Mouse (Mus musculus) c-Kit-negative CD71-positive TER-119-positive erythroid progenitor cells, embryonic 14.5 days (primary cell): ENCODE data around the gene Shmt2.

Source experiments
- DNase-seq: peaks from one replicate; pipeline ENCODE4 v3.0.0-alpha.2; 2013; ENCODE audit warnings: low read depth, low spot score

The Shmt2 gene

DNA sequence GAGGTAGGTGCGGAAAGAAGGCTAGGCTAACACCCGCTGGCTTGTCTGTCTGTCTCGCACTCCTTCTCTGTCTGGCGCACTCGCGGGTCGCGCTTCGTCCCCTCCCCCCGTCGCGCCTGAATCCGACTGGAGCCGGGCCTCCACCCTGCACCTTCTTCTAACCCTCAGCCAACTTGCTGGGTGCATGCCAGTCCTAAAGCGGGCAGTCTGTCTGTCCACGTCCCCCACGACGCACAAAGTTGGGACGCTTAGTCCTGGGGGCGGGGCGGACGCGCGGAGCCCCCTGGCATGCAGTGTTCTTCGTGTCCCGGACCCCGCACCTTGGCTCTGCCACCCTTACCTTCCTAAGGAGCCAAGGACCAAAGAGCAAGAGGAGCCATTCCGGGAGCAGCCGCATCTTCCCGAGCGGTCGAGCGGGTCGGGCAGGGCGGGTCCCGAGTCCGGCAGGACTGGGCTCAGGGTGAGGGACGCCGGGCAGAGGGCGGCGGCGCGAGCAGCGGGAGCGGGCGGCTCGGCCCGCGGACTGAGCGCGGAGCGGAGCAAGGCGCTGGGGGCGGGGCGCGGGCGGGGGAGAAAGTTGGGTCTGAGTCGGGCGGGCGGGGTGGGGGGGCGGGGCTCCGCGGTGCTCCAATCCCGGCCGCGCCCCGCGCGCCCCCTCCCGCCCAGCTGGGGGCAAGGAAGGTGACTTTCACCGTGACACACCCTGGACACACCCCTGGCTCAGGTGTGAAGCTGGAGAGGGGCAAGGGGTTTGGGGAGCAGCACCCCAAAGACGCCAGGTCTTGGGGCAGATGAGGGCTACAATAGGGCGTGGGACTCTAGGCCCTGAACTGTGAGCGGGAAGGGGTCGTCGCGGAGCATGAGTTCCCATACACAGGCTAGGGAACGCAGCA lies 12.0 kb upstream of the Shmt2 start, which contains the start of gene Nxph4:
Nxph4 (minus strand) TSS at position 524 of the 893 bp plus-strand sequence.
- DNase-seq: no peak

DNA sequence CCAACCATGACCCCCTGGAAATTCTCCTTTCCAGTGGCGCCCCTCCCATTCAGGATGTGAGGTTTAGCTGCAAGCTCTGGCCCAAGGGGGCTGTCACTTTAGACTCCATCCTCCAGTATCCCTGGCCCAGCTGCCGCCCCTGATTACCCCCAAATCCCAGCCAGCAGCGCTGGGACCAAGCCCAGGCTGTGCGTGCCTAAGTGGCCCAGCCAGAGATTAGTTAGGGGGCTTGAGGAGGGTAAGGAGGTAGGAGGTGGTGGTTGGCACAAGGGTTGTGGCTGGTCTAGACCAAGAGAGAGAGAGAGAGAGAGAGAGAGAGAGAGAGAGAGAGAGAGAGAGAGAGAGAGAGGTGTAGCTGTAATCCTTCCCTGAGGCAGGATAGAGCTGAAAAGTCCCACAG lies 9.3 kb upstream of the Shmt2 start:
- DNase-seq: no peak

DNA sequence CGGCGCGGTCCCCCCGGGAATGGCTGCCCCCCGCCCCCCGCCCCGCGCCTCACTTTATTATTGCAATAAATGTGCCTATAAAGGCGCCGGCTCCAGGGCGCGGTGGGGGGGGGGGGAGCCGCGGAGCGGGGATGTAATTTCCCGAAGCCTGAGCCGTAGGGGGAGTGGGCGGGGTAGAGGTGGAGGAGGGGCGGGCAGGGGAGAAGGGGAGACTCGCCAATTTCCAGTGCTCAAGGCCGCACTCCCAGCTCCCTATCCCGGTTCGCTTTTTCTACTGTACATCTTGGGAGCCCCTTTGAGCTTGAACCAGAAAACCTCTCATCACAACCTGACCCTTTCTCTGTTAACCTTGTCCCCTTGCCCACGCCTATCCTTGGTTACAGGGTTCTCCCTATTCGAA lies 8.7 kb upstream of the Shmt2 start:
- no peak for DNase-seq

DNA sequence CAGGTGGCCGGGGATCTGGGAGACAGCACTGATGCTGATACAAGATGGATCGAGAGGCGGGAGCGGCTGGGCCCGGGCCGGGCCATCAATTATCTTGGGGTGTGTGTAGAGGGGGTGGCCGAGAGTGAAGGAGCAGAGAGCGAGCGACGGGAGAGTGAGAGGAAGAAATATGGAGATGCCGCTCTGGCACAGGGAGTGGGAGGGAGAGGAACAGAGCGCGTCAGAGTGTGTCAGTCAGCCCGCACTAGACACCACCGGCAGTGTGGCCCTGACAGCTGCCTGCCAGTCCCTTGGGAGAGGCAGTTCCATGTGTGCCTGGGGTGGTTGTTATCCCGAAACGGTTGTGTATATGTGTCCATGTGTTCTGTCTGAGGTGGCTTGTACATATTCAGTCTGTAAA lies 5.2 kb upstream of the Shmt2 start:
- DNase-seq: no peak

DNA sequence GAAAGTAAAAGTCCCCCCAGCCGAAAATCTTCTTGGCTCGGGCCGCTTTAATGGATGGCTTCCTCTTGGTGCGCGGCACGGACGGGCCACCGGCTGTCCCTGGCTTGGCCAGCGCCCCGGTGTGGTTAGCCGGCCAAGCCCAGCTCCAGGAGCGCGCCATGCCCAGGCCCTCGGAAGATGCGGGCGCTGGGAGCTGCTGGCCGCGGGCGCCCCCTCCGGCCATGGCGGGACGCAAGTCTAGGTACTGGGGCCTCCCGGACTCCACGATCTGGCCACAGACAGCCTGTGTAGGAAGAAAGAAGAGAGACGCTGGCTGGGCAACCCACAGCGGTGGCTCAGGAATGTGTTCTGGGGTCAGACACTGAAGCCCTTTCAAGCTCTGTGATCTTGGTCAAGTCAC lies 4.4 kb upstream of the Shmt2 start:
- no peak for DNase-seq

DNA sequence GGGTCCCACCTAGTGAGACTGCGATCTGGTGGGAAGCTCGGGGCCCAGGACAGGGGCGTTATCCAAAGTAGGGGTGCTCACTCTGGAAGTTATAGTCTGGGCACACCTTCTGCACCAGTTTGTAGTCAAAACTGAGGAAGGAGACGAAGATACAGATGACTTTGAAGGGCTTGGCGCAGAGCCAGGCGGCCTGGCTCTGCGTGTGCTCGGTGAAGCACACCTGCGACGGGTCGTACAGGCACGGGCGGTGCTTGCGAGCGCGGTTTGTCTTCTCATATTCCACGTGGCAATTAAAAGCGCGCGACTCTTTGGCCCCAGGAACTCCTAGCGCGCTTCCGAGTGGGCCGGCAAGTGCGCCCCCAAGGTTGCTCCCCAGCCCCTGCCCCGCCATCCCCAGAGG lies 3.8 kb upstream of the Shmt2 start:
- DNase-seq: no peak

DNA sequence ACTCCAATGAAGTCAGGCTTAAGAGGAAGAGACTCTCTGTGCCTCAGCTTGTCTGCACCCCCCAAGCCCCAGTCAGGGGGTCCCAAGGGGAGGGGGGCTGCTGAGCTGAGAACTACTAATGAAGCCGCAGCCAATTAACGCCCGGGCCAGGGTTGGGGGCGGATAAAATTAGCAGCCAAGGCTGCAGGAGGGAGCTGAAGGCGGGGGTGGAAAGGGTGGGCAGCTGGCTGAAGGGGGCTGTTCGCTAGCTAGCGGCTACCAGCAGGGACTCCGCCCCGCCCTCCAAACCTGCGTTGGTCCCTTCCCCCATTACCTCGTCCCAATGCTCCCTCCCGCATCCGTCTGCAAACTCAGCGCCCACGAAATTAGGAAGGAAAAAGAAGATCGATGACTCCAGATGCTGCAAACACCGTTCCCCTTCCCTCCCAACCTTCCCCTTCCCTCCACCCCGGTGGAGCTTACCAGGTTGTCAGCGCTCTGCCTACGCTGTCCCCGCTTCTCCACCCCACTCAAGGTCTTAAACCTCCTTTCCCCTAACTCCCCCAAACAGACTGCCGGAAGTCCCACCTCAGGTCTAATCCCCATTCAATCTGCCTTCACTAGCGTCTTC lies 2.5 kb upstream of the Shmt2 start:
- DNase-seq: no peak

DNA sequence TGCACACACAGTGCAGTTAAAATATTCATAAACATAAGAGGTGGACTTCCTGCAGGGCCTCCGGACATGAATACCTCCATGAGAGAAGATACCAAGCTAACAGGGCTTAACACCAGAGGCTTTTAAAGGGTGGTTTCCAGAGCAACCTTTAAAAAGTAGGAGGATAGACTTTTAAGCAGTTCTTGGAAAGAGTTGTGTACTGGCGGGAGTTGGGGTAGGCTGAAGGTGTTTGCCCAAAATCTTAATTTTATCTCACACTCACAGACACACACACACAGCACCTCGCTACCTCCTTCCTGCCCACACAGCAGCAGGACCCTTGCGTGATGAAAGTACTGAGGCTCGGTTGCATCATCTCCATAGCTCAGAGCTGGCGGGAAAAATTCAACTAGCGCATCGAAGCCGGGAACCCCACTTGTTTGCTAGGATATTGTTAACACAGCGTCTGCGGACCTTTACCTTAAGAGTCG lies 598 bp downstream of the Shmt2 start:
- DNase-seq: peak; percentile 48

DNA sequence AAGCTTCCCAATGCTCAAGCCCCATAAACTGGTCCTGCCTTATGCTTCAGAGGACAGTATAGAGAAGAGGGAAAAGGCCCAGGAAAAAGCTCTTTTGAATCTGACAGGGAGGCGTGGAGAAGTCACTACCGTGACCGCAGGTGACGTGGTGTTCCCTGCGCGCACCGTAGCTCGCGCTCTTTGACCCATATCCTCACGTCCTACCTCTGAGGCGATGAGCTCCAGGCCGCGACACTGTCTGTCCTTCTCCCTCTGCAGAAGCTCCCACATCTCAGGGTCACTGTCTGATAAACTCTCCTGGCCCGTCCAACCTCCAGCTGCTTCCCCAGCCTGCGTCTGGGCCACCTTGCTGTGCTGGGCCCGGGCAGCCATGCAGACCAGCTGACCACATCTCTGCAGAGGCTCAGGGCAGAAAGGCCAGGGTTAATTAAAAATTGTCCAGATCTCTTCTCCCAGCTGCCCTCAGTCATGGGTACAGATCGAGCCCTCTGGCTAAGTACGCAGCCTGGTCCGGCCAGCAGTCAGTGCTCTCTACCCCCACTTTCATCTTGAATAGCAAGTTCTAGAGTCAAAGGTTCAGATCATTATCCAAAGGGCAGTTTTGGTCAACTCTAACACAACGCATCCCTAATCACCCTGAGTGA lies 1.4 kb downstream of the Shmt2 start:
- no peak for DNase-seq

DNA sequence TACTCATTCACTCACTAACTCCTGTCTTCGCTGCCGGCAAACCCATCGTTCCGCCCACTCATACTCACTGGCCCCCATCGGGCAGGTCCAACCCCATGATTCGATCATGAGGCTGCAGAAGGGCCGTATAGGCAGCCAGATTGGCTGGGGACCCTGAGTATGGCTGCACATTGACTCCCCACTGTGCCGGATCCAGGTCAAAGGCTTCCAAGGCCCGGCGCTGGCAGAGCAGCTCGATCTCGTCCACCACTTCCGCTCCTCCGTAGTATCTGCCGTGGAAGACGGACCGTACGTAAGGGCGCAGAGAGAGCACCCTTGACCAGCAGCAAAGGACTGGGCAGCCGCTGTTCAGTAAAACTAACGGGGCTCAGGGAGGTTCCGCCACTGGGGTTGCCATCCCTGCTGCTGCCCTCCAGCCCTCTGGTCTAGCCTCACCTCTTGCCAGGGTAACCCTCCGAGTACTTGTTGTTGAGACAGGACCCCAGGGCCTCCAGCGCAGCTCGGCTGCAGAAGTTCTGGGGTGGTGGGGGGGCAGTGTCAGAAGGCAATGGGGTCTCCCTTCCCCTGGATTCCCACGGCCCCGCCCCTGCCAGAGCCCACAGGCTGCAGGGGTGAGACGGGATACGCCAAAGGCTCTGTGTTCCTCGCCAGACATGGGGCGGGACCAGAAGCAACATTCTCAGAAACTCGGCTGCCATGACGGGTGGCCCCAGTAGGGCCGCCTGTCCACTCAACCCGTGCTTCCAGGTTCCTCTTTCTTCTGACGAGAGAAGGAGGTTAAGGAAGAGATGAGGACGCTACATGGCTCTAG lies 2.1 kb downstream of the Shmt2 start:
- no peak for DNase-seq

DNA sequence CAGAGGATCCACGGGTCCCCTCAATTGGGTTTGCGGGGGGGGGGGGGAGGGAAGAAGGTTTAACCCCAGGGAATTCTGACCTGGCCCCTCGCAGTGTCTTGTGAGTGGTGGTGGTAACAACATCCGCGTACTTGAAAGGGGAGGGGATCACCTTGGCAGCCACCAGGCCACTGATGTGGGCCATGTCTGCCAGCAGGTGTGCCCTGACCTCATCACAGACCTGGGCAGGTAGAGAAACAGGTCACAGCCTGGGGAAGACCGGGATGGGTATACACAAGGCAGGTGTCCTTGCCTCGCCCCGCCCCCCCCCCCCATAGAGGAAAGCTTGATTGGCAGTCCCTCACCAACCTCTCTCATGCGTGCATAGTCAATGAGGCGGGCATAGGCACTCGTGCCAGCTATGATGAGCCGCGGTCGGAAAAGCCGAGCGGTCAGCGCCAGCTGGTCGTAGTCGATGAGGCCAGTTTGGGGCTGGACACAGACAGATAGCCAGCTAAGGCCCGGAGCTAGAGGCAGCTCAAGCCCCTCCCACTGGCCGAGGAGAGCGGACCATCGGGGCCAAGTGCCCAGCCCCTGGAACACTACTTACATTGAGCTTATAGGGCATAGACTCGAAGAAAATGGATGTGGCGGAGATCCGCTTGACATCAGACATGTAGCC lies 3.1 kb downstream of the Shmt2 start:
- no peak for DNase-seq

DNA sequence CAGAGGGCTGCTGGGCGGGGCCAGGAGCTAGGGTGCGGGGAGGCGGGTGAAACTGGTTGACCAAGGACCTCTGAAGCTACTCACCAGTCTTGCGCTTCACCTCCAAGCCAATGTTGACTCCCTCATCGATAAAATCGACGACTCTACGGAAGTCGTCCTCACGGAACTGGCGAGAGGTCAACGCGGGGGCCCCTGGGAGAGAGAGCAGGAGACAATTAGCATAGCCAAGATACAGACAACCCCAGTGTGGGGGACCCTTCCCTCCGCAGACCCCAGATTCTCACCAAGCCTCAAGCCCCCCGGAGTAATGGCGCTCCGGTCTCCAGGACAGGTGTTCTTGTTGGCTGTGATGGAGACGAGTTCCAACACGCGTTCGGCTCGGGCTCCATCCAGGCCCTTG lies 4.3 kb downstream of the Shmt2 start:
- DNase-seq: no peak

DNA sequence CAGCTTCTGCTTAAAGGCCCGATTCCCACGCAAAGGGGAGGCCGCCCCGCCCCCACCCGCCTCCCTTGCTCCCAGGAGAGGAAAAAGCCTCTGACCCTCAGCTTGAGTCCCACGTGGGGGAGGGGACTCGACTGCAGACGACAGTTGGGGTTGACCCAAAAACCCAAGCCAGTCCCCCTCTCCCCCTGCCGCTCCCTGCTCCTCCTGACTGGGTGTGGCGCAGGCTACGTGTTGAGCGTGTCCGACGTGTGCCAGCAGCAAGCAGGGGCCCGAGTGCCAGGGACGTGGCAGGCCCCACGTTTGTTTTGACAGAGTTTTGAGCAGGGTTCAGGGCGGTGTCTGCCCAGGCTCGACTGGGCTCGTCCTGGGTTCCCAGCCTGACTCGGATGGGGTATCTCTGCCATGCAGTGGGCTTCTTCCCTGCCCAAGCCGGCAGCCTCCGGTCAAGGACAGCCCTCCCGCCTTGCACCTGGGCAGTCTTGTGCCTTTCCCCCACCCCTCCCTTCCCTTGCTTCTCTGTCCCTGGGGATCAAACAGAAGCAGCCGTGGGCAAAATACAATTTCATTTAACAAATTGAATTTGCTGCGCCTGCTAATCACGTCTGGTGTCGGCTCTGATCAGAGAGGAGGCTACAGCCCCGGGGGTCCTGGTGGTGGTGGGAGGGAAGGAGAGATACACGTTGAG lies 5.5 kb downstream of the Shmt2 start:
- DNase-seq: no peak

DNA sequence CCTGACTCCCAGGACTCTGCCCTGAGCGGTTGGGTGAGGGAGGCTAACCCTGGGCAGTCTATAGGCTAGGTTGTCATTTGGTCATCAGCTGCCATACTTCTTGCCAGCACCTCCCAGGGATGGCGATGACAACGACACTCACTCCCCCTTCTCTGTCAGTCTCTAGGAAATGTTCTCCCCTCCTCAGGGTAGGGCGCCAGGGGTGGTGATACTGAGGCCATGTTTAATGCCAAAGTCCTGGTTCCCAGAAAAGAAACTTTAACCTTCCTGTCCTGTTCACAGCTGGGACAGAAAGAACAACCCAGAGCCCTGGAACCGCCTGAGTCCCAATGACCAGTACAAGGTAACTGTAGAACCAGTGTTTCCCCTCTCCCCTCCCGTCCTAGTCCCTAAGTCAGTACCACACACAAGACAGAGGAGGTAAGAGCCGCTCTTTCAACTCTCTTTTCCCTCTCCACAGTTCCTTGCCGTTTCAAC lies 6.2 kb downstream of the Shmt2 start:
- DNase-seq: no peak

DNA sequence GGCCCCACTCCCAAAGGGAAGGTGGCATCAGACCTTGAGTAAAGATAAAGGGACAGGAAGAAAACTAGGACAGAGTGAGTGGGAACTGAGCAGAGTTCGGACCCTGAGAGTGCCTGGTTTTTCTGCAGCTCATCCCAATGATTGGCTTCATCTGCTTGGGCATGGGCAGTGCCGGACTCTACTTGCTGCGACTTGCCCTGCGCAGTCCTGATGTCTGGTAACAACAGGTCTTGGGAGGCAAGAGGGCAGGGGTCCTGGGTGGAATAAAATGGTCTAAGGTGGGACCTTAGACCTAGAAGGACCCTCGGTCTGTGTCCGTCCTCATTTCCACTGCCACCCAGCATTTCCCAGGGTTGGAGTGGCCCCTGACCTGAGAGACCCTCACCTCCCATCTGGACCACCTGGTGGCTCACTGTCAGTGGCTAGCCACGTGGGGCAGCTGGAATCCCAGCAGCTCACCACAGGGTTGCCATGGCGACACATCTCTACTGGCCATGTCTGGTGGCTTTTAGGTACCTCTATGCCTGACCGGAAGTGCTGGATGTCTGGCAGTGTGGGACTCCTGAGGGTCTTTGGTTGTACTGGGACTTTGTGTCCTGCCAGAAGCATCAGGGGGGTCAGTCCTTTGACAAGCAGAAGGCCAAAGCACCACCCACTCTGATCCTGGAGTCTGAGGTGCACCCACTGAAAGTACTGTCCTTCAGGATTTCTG lies 6.8 kb downstream of the Shmt2 start:
- DNase-seq: no peak

DNA sequence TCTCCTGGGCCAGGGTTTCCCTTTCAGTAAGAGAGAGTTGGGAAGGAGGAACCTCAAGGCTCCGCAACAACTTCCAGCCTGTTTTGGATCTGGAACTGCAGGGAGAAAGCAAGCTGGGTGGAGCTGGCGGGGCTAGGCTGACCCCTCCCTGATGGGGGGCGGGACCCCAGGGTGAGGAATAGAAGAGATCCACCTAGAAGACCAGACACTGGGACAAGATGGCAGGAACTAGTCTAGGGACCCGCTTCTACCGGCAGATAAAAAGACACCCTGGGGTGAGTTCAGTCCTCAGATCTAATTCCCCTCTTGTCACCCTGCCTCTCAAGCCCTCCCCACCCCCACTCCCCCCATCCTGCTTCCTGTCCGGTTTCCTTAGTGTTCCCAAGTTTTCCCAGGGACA lies 7.5 kb downstream of the Shmt2 start, which contains the start of gene Ndufa4l2:
Ndufa4l2 (plus strand) TSS at position 204 of the 400 bp plus-strand sequence.
- no peak for DNase-seq

DNA sequence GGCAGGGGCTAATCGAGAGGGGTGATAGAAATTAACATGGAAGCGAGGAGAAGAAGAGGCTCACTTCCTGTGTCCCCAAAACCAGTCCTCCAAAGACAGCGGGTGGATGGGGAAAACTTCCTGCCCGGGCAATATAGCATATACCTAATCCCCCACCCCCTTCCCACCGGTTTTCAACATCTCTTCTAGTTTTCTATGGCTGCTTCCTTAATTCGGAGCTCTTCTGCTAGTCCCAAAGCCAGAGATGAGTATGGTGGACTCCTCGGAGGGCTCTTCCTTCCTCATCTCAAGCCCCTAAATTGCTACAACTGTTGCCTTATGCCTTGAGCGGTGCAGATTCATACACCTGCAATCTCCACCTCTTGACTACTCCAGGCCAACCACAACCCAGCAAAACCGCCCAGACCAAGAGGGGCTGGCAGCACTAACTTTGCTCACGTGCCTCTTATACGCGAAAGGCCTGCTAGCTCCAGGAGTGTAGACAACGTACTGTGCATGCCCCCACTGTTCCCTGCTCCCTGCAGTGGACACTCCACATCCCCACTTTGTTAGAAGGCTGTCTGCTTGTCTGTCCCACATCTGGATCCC lies 8.0 kb downstream of the Shmt2 start:
- DNase-seq: no peak

DNA sequence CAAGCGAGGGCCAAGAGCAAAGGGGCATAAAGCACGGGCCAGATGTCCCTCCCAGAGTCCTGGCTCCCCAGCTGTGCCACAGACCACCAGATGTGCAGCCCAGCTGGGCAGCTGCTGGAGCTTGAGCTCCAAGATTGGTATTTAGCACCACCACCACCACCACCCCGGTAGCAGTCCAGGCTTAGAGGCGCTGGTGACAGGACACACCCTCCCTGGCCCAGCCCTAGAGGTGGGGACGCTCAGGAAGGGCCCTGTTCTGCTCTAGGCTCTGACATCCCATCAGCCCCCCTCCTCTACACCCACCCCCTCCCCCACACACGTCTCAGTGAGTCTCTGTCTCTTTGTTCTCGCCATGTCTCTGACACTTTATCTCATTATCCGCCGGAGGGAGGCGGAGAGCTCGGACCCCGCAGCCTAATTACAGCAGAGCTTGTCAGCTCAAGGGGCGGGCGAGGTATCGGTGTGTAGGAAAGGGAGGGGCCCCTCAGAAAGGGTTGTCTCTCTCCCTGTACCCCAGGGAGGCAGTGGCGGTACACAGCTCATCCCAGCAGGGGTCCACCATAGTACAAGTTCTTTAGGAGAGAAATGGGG lies 8.6 kb downstream of the Shmt2 start:
- no peak for DNase-seq

DNA sequence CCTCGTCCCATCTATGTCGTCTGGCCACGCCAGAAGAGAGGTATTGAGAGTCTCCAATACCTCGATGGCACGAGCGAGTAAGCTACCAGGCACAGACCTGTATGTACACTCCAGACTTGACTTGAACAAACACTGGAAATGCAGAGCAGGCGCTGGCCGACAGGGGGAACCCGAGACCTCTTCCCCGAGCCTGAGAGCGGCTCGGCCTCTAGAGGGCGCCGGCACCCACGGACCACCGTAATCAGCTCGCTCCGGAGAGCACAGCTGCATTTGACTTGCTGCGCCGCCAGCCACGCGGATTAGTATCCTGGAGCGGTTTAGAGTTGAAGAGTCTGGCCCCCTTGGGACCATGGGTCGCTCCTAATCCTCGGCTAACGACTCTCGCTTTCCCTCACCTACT lies 9.4 kb downstream of the Shmt2 start:
- DNase-seq: peak; percentile 75
